Comparison of ENCODE assay signal across 12 mouse cellular contexts in genomic region chr6:146686463-146687196, GRCm38 (mm10). TPM values are rescaled to one million over a fixed set of nuclear protein-coding genes. Genes with fewer than 3 reads are reported as not detected.
DNase-seq lines count a peak whose midpoint lies in the region; TF ChIP-seq lines count a peak whose summit lies in the region.
"Had no signal": no experiment of that assay in that cellular context is flagged by ENCODE, and none has a peak within 500 bp of the region (broad histone marks: within the 10 kb centered on the region; RNA-seq: fewer than 3 reads in every experiment).

No protein-coding gene starts in this region.

- peaks cover 0 to 29% of the 10 kb centered on the region in 2 experiments; a peak in 2 of 4 replicates for H3K4me1 ChIP-seq in CH12.LX (ENCODE audit: control insufficient read depth in 1 of 2, insufficient read depth in 2 of 2)
- peaks cover 49% of the 10 kb centered on the region for H3K4me1 ChIP-seq in megakaryocyte, embryonic 14.5 days
- H3K4me1 ChIP-seq in cerebellum, adult 2 months (ENCODE audit: control insufficient read depth, insufficient read depth, low read length): no peaks in the 10 kb centered on the region
- H3K4me1 ChIP-seq in forebrain, embryonic 10.5 days: no peaks in the 10 kb centered on the region
- H3K4me1 ChIP-seq: limb, embryonic 13.5 days; midbrain, embryonic 15.5 days had no signal

- TF ChIP-seq RAD21 in CH12.LX (IDR thresholded peaks at IDR 0.05; ENCODE audit: low read depth, low read length): no peak

- no peak for DNase-seq in gastrocnemius, adult 2 months
- no peak for DNase-seq in gastrocnemius, postnatal 36 days
- DNase-seq in CH12.LX (ENCODE audit: extremely low read depth): no peak
- DNase-seq in heart, postnatal 4 days: peak; percentile 35
- DNase-seq in cerebellum, adult 2 months: no peak
- no peak for DNase-seq in retina, postnatal 1 day
- DNase-seq in forebrain, embryonic 10.5 days (ENCODE audit: extremely low spot score, low spot score): no peak
- DNase-seq: embryo, embryonic 11 days; layer of hippocampus, adult 9-11 months had no signal

- TF ChIP-seq CTCF in gastrocnemius, adult 2 months (IDR thresholded peaks at IDR 0.05): no peak
- no peak for TF ChIP-seq CTCF in CH12.LX (conservative IDR thresholded peaks at IDR 0.05 in 1 of 2, IDR thresholded peaks at IDR 0.05 in 1 of 2; ENCODE audit: low read depth in 2 of 2, low read length in 2 of 2)
- no peak for TF ChIP-seq CTCF in cerebellum, adult 2 months (IDR thresholded peaks at IDR 0.05; ENCODE audit: borderline replicate concordance, insufficient read depth, low read depth, low read length)

- H3K4me2 ChIP-seq in CH12.LX (ENCODE audit: insufficient read depth, low read depth, poor library complexity, severe bottlenecking): no peak overlapping the region
- H3K4me2 ChIP-seq: limb, embryonic 13.5 days; midbrain, embryonic 15.5 days had no signal

- H3K9me3 ChIP-seq in CH12.LX (replicated peaks; ENCODE audit: low read length): no peaks in the 10 kb centered on the region
- no peaks in the 10 kb centered on the region for H3K9me3 ChIP-seq in megakaryocyte, embryonic 14.5 days
- H3K9me3 ChIP-seq in forebrain, embryonic 10.5 days: no peaks in the 10 kb centered on the region; the same call in 1 of the 2 replicates
- H3K9me3 ChIP-seq: limb, embryonic 13.5 days; midbrain, embryonic 15.5 days had no signal

- WGBS in cerebellum, adult 2 months: 79% methylated on average over 5 of the region's 5 CpGs
- 92% methylated on average over 5 of the region's 5 CpGs for WGBS in forebrain, embryonic 10.5 days

- H3K36me3 ChIP-seq in CH12.LX (replicated peaks in 1 of 2; ENCODE audit: control insufficient read depth in 1 of 2, insufficient read depth in 1 of 2, low read length in 1 of 2): no peaks in the 10 kb centered on the region
- no peaks in the 10 kb centered on the region for H3K36me3 ChIP-seq in megakaryocyte, embryonic 14.5 days (replicated peaks; ENCODE audit: low read length)
- H3K36me3 ChIP-seq in forebrain, embryonic 10.5 days (replicated peaks): no peaks in the 10 kb centered on the region
- H3K36me3 ChIP-seq: limb, embryonic 13.5 days; midbrain, embryonic 15.5 days had no signal

- TF ChIP-seq POLR2A in CH12.LX (IDR thresholded peaks at IDR 0.05; ENCODE audit: low read depth, low read length): no peak
- no peak for TF ChIP-seq POLR2A in cerebellum, adult 2 months (IDR thresholded peaks at IDR 0.05; ENCODE audit: borderline replicate concordance, insufficient read depth, low read length)

- H3K27ac ChIP-seq in gastrocnemius, adult 2 months: peak overlapping the region; percentile 77; the same call in 1 of the 2 replicates
- no peak overlapping the region for H3K27ac ChIP-seq in CH12.LX (ENCODE audit: insufficient read depth, low read depth)
- H3K27ac ChIP-seq in cerebellum, adult 2 months (ENCODE audit: insufficient read depth, low read length): no peak overlapping the region
- no peak overlapping the region for H3K27ac ChIP-seq in forebrain, embryonic 10.5 days
- H3K27ac ChIP-seq: limb, embryonic 13.5 days; midbrain, embryonic 15.5 days had no signal

- intact Hi-C loops in gastrocnemius, adult 2 months (cut with DNase I): no loop called here
- intact Hi-C loops in gastrocnemius, postnatal 36 days (cut with DNase I): no loop called here

- in situ Hi-C loops in CH12.LX (cut with MboI; ENCODE audit: low pct_ligation_motif_present, low pct_unique_long_range_greater_than_20kb, low sequenced_read_pairs): no loop called here

- H3K9ac ChIP-seq in CH12.LX (ENCODE audit: insufficient read depth, low read depth): no peak overlapping the region
- H3K9ac ChIP-seq: limb, embryonic 13.5 days; midbrain, embryonic 15.5 days had no signal

- H3K4me3 ChIP-seq in gastrocnemius, adult 2 months: no peak overlapping the region; the same call in 1 of the 2 replicates
- H3K4me3 ChIP-seq in CH12.LX (replicated peaks in 1 of 3; ENCODE audit: low read depth in 2 of 3, low read length in 2 of 3, poor library complexity in 1 of 3): no peak overlapping the region
- H3K4me3 ChIP-seq in megakaryocyte, embryonic 14.5 days (replicated peaks): peak overlapping the region; percentile 85
- no peak overlapping the region for H3K4me3 ChIP-seq in cerebellum, adult 2 months (replicated peaks; ENCODE audit: insufficient read depth, low read depth, low read length)
- no peak overlapping the region for H3K4me3 ChIP-seq in forebrain, embryonic 10.5 days
- H3K4me3 ChIP-seq: limb, embryonic 13.5 days; midbrain, embryonic 15.5 days had no signal

- dilution Hi-C loops in CH12.LX (cut with MboI; ENCODE audit: extremely low pct_ligation_motif_present, extremely low pct_unique_long_range_greater_than_20kb, low sequenced_read_pairs): no loop called here

- no peaks in the 10 kb centered on the region for H3K27me3 ChIP-seq in CH12.LX (replicated peaks)
- H3K27me3 ChIP-seq in megakaryocyte, embryonic 14.5 days (replicated peaks): no peaks in the 10 kb centered on the region
- no peaks in the 10 kb centered on the region for H3K27me3 ChIP-seq in cerebellum, adult 2 months (ENCODE audit: control insufficient read depth, insufficient read depth, low read length)
- no peaks in the 10 kb centered on the region for H3K27me3 ChIP-seq in forebrain, embryonic 10.5 days (ENCODE audit: poor library complexity, severe bottlenecking)
- H3K27me3 ChIP-seq: limb, embryonic 13.5 days; midbrain, embryonic 15.5 days had no signal

- H3K79me2 ChIP-seq in CH12.LX (replicated peaks; ENCODE audit: control insufficient read depth, extremely low read depth, insufficient read depth, poor library complexity, severe bottlenecking): no peaks in the 10 kb centered on the region

- TF ChIP-seq EP300 in CH12.LX (IDR thresholded peaks at IDR 0.05; ENCODE audit: low read length): no peak

TF ChIP-seq in CH12.LX, 34 proteins besides CTCF, POLR2A, EP300 and RAD21:
- TF ChIP-seq JUN (IDR thresholded peaks at IDR 0.05; ENCODE audit: insufficient read depth, low read depth, low read length) (no peak), ZNF384 (IDR thresholded peaks at IDR 0.05; ENCODE audit: low read depth, low read length) (peak; percentile 42; the same call in 1 of the 2 replicates)

RNA-seq across cellular contexts. Expression of gene Stk38l, which starts 38.2 kb away (rescaled TPM):
- 10 to 100 TPM; 11.4 to 11.8 TPM for total RNA-seq in gastrocnemius, adult 2 months (2021)
- 1 to 10 TPM; 7.7 to 8.5 TPM for total RNA-seq in gastrocnemius, postnatal 36 days (2021)
- 4.0 and 4.7 TPM in 2 replicates for total RNA-seq in CH12.LX (2012; rRNA removed)
- 3.4 and 3.8 TPM in 2 replicates for total RNA-seq in CH12.LX (2014; rRNA removed)
- 5.2 and 5.8 TPM in 2 replicates for polyA plus RNA-seq in CH12.LX (2012; ENCODE audit: insufficient read length, low read depth)
- 10 to 100 TPM; 25.4 to 29.1 TPM for total RNA-seq in heart, postnatal 4 days (2021)
- 0.59 TPM in 1 of 2 replicates, not detected in the other for polyA plus RNA-seq in megakaryocyte, embryonic 14.5 days (2012; ENCODE audit: insufficient read depth, low replicate concordance)
- polyA plus RNA-seq in cerebellum, adult 2 months (2012; rRNA removed): 14.4 and 16.4 TPM in 2 replicates
- polyA plus RNA-seq in forebrain, embryonic 10.5 days (2016; fragmentation: Nextera tagmentation; extraction: Ambion mirVana): 21.2 and 22.1 TPM in 2 replicates

RNA-seq across cellular contexts. Expression of gene Tm7sf3, which starts 44.0 kb away (rescaled TPM):
- 1 to 10 TPM; 5.7 to 7.8 TPM for total RNA-seq in gastrocnemius, adult 2 months (2021)
- total RNA-seq in gastrocnemius, postnatal 36 days (2021): 1 to 10 TPM; 6.2 to 7.3 TPM
- 19.9 and 23.9 TPM in 2 replicates for total RNA-seq in CH12.LX (2012; rRNA removed)
- total RNA-seq in CH12.LX (2014; rRNA removed): 11.4 and 11.8 TPM in 2 replicates
- polyA plus RNA-seq in CH12.LX (2012; ENCODE audit: insufficient read length, low read depth): 12.8 and 13.4 TPM in 2 replicates
- 10 to 100 TPM; 25.4 to 25.5 TPM for total RNA-seq in heart, postnatal 4 days (2021)
- polyA plus RNA-seq in megakaryocyte, embryonic 14.5 days (2012; ENCODE audit: insufficient read depth, low replicate concordance): 11.0 and 20.2 TPM in 2 replicates
- 22.3 and 25.2 TPM in 2 replicates for polyA plus RNA-seq in cerebellum, adult 2 months (2012; rRNA removed)
- polyA plus RNA-seq in forebrain, embryonic 10.5 days (2016; fragmentation: Nextera tagmentation; extraction: Ambion mirVana): 25.7 and 28.0 TPM in 2 replicates

RNA-seq across cellular contexts. Expression of gene Med21, which starts 44.3 kb away (rescaled TPM):
- total RNA-seq in gastrocnemius, adult 2 months (2021): 10 to 100 TPM; 35.7 to 44.7 TPM
- 10 to 100 TPM; 34.7 to 38.0 TPM for total RNA-seq in gastrocnemius, postnatal 36 days (2021)
- total RNA-seq in CH12.LX (2012; rRNA removed) (42.4 and 45.8 TPM in 2 replicates), CH12.LX (2014; rRNA removed) (124 and 143 TPM in 2 replicates)
- polyA plus RNA-seq in CH12.LX (2012; ENCODE audit: insufficient read length, low read depth): 52.2 and 56.0 TPM in 2 replicates
- 10 to 100 TPM; 64.0 to 67.8 TPM for total RNA-seq in heart, postnatal 4 days (2021)
- 4.1 TPM in 1 of 2 replicates, not detected in the other for polyA plus RNA-seq in megakaryocyte, embryonic 14.5 days (2012; ENCODE audit: insufficient read depth, low replicate concordance)
- 90.1 and 93.1 TPM in 2 replicates for polyA plus RNA-seq in cerebellum, adult 2 months (2012; rRNA removed)
- 128 and 133 TPM in 2 replicates for polyA plus RNA-seq in forebrain, embryonic 10.5 days (2016; fragmentation: Nextera tagmentation; extraction: Ambion mirVana)
